Mouse (Mus musculus): ENCODE measurements at regions not wholly inside any gene's neighbourhood (a gene's known extent, or its start where the extent isn't known, plus 50 kb on each side); places are given as distances from the start of the nearest gene placed in this dataset.

GRCm38 (mm10) chr6:44567366-44567765, 491.8 kb upstream of the Cntnap2 start:
- DNase-seq = peak; percentile 60 to 66
- intact Hi-C loops (cut with DNase I) = no loop called here

DNA sequence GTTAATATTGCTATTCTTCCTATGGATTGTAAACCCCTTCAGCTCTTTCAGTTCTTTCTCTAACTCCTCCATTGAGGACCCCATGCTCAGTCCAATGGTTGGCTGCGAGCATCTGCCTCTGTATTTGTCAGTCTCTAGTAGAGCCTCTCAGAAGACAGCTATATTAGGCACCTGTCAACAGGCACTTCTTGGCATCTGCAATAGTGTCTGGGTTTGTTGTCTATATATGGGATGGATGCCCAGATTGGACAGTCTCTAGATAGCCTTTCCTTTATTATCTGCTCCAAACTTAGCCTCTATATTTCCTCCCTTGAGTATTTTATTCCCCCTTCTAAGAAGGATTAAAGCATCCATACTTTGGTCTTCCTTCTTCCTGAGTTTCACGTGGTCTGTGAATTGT, 490.2 kb upstream of the Cntnap2 start:
- intact Hi-C loops (cut with DNase I) = no loop called here
- DNase-seq = peak in 1 of 2 experiments; percentile 37

GRCm38 (mm10) chr6:44590141-44590540, 469.0 kb upstream of the Cntnap2 start:
- DNase-seq = no peak
- intact Hi-C loops (cut with DNase I) = no loop called here
